Mouse (Mus musculus) thymus, postnatal 25 days (tissue): ENCODE measurements around the gene Adsl.

Experiments used
- DNase-seq: peaks from one replicate; pipeline ENCODE4 v3.0.0; 2022

Gene Adsl

GRCm38 (mm10) chr15:81007905-81008304 lies 59.6 kb downstream of the Adsl start:
- DNase-seq = no peak

- DNase-seq = no peak
Measured at GRCm38 (mm10) chr15:81008689-81009123, 60.4 kb downstream of the Adsl start.

GRCm38 (mm10) chr15:81010114-81010513 lies 61.8 kb downstream of the Adsl start:
- no peak for DNase-seq

- DNase-seq = no peak
Measured at GRCm38 (mm10) chr15:81011523-81011922, 63.2 kb downstream of the Adsl start.

- no peak for DNase-seq
Measured at GRCm38 (mm10) chr15:81012359-81012758, 64.1 kb downstream of the Adsl start.

- no peak for DNase-seq
Measured at GRCm38 (mm10) chr15:81013186-81013585, 64.9 kb downstream of the Adsl start.

- DNase-seq = no peak
Measured at GRCm38 (mm10) chr15:81015068-81015744, 66.9 kb downstream of the Adsl start.

- no peak for DNase-seq
Measured at GRCm38 (mm10) chr15:81016488-81016887, 68.2 kb downstream of the Adsl start.

- no peak for DNase-seq
Measured at GRCm38 (mm10) chr15:81017308-81017707, 69.0 kb downstream of the Adsl start.
